Mouse (Mus musculus): ENCODE results near the gene Dnajc6.

DNA sequence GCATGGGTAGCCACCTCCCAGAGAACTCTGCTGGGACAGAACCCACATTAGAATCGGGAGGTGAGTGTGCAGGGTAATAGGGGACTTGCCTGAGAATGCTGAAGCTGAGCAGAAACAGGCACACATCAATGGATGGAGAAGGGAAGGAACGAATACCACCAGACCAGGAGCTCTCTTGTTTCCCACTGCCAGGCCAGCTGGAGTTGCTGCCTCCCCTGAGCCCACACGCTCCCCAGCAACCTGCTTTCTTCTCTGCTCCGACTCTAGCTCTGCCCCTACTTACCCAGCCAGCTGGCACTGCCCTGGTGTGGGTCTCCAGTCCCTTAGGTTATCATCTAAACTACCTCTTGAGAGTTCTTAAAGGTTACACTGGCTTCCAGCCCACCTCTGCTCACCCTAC is 63.7 kb downstream of the Dnajc6 start:
- TF ChIP-seq CTCF (IDR thresholded peaks at IDR 0.05; ENCODE audit: insufficient read depth, low read length) (no peak), POLR2A (IDR thresholded peaks at IDR 0.05; ENCODE audit: borderline replicate concordance, extremely low read depth, low read depth, low read length) (no peak)

All from lung, adult 2 months (tissue).